Mouse (Mus musculus) hindbrain, postnatal 0 days (tissue): ENCODE data around the gene Olfr154. TPM values are rescaled to one million over a fixed set of nuclear protein-coding genes. Genes with fewer than 3 reads are reported as not detected.
"Not testable (repeated sequence)": the region's sequence is repeated elsewhere in the genome, so short reads cannot be mapped to it uniquely, and the experiment has no call there.

Experiments
- ATAC-seq: fragments of 200-750 bp; cut with Nextera tagmentation; 2 replicates; pipeline ENCODE4 v1.8.0; 2017; ENCODE audit warnings: mild to moderate bottlenecking, moderate TSS enrichment, moderate library complexity
- DNase-seq: peaks from one replicate; pipeline ENCODE4 v3.0.0-alpha.2; 2015; ENCODE audit warnings: low spot score
- H3K27ac ChIP-seq: fragments of 300-500 bp; sonication (generic); 2 replicates; pipeline ENCODE4 v1.5.1; 2014; ENCODE audit warnings: mild to moderate bottlenecking
- H3K27me3 ChIP-seq: fragments of 300-500 bp; sonication (generic); 2 replicates; pipeline ENCODE4 v1.6.1; 2014; ENCODE audit warnings: low read length, mixed read lengths; ENCODE audit not compliant: insufficient read depth
- H3K36me3 ChIP-seq: fragments of 300-500 bp; sonication (generic); 2 replicates; pipeline ENCODE4 v1.6.1; 2014; ENCODE audit warnings: low read length, mixed read lengths; ENCODE audit not compliant: insufficient read depth
- H3K4me1 ChIP-seq: fragments of 300-500 bp; sonication (generic); 2 replicates; pipeline ENCODE4 v1.6.1; 2014; ENCODE audit warnings: antibody characterized with exemption, low read length, mixed read lengths; ENCODE audit not compliant: insufficient read depth
- H3K4me2 ChIP-seq: fragments of 300-500 bp; sonication (generic); 2 replicates; pipeline ENCODE4 v1.6.1; 2014; ENCODE audit warnings: low read depth, mild to moderate bottlenecking, low read length, moderate library complexity, mixed read lengths
- H3K4me3 ChIP-seq: fragments of 300-500 bp; sonication (generic); 2 replicates; pipeline ENCODE4 v1.5.1; 2014; ENCODE audit warnings: low read length
- H3K9ac ChIP-seq: fragments of 300-500 bp; sonication (generic); replicated peaks from 2 replicates; pipeline ENCODE4 v1.6.1; 2014; ENCODE audit warnings: mild to moderate bottlenecking, low read length, moderate library complexity, mixed read lengths
- H3K9me3 ChIP-seq: fragments of 300-500 bp; sonication (generic); 2 replicates; pipeline ENCODE4 v1.6.1; 2016; ENCODE audit warnings: low read length, mixed read lengths
- CTCF ChIP-seq: IDR thresholded peaks from 2 replicates; pipeline ENCODE4 v1.5.1; 2016; ENCODE audit warnings: antibody characterized with exemption, control low read depth, low read depth
- WGBS: fragments of 180-500 bp; shearing (Covaris S2); extraction: QIAGEN DNeasy Blood & Tissue Kit; methylation state at CpG from one replicate; pipeline ENCODE4 v1.1.7; 2014; 5-methylcytosine and 5-hydroxymethylcytosine counted together
- polyA plus RNA-seq: library from polyadenylated mRNA; unstranded; fragments of >200 nt; fragmentation: Nextera tagmentation; extraction: Ambion mirVana; gene quantifications from 2 replicates; pipeline ENCODE4 v1.2.1, GENCODE M21; 2015
- total RNA-seq: library from RNA; depleted of rRNA; stranded (reverse); fragments of >200 nt; gene quantifications from 2 replicates; pipeline ENCODE4 v1.2.3, GENCODE M21; 2014; rRNA removed

Gene Olfr154
- total RNA-seq (not detected in 2 replicates), polyA plus RNA-seq (not detected in 2 replicates)

DNA sequence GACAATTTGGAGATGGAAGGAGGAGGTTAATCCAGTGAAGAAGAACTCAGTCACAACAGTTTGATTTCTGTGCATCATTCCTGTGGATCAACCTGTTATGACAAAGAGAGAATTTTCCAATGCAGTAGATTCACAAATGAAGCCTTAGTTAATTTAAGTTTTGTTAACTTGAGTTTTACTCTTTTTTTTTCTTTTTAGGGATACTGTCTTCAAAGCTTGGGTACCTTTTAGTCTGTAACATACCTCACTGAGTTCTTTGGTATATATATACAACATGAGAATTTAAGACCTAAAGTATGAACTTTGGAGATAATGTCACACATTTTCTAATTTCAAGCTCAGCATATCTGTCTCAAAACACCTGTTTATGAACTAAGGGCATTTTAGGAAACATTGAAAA, at the start of gene Olfr154:
Gene Olfr154, minus strand, starts transcription at position 101 of the 400 bp plus-strand sequence.
- H3K27me3 ChIP-seq, ATAC-seq, DNase-seq, H3K9ac ChIP-seq, H3K9me3 ChIP-seq, H3K36me3 ChIP-seq, H3K4me3 ChIP-seq, H3K27ac ChIP-seq, H3K4me2 ChIP-seq, H3K4me1 ChIP-seq: not testable (repeated sequence)

DNA sequence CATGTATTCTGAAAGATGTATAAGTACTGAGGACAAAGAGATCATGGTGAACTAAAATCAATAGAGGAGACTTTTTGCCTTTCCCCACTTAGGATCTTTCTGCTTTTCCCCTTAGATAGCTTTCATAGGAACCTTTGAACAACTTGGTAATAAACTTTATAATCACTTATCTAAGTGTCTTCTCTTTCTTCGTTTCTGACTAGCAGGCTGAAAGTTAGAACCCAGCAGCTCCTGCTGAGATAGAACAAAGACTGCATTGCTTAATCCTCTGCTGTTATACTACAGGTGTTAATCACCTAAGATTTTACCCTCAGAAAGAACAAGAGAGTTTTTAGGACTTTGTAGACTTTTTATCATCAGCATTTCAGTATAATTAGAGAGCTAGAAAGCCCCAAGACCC, 46.9 kb upstream of the Olfr154 start:
- Histone ChIP-seq H3K36me3 (no peaks in the 10 kb centered on the region), H3K27ac (no peak overlapping the region), H3K9me3 (no peaks in the 10 kb centered on the region), H3K4me1 (no peaks in the 10 kb centered on the region), H3K9ac (no peak overlapping the region), H3K4me2 (no peak overlapping the region), H3K27me3 (no peaks in the 10 kb centered on the region), H3K4me3 (no peak overlapping the region)
- no peak for ATAC-seq
- no peak for DNase-seq
- no peak for TF ChIP-seq CTCF
- 29% methylated on average over 1 of the region's 1 CpGs for WGBS

GRCm38 (mm10) chr2:85710680-85711079, 46.4 kb upstream of the Olfr154 start:
- not testable (repeated sequence) for H3K9ac ChIP-seq, H3K27ac ChIP-seq, H3K36me3 ChIP-seq, H3K4me3 ChIP-seq, DNase-seq, H3K27me3 ChIP-seq, ATAC-seq, H3K4me2 ChIP-seq, H3K9me3 ChIP-seq, H3K4me1 ChIP-seq
- WGBS = 76% methylated on average over 2 of the region's 2 CpGs

DNA sequence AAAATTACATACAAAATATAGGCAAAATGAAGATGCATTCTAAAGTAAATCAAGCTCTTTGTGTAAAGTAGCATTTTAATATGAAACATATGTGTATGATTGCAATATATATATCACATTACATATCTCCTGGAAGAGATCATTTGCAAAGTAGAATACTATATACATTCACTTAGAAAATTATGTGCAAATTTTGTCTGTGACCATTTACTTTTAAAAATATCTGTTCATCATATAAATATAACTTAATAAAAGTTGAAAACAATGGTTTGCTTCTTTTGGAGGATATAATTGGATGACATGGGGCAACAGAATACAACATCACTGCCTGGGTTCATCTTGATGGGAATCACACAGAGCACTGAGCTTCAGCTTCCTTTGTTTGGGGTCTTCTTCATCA, 24.9 kb upstream of the Olfr154 start, which contains the start of gene Olfr1008:
Gene Olfr1008, plus strand, starts transcription at position 301 of the 400 bp plus-strand sequence.
- no peaks in the 10 kb centered on the region for H3K36me3 ChIP-seq
- H3K27me3 ChIP-seq = no peaks in the 10 kb centered on the region
- H3K4me2 ChIP-seq = no peak within 1 kb of the TSS
- no peak for TF ChIP-seq CTCF
- H3K9ac ChIP-seq = no peak within 1 kb of the TSS
- H3K4me3 ChIP-seq = no peak within 1 kb of the TSS
- ATAC-seq (no peak), DNase-seq (no peak)
- no peak within 1 kb of the TSS for H3K27ac ChIP-seq
- H3K4me1 ChIP-seq = no peaks in the 10 kb centered on the region
- H3K9me3 ChIP-seq = no peaks in the 10 kb centered on the region

GRCm38 (mm10) chr2:85678667-85679066, 14.4 kb upstream of the Olfr154 start, which contains the start of gene Olfr1006:
Olfr1006 (minus strand) TSS chr2:85678767.
- ATAC-seq (no peak), DNase-seq (no peak)
- Histone ChIP-seq H3K4me2 (no peak within 1 kb of the TSS), H3K36me3 (no peaks in the 10 kb centered on the region), H3K27me3 (no peaks in the 10 kb centered on the region), H3K4me1 (no peaks in the 10 kb centered on the region), H3K9ac (no peak within 1 kb of the TSS), H3K27ac (no peak within 1 kb of the TSS), H3K4me3 (no peak within 1 kb of the TSS), H3K9me3 (no peaks in the 10 kb centered on the region)
- no peak for TF ChIP-seq CTCF

- no peak for TF ChIP-seq CTCF
- H3K9ac ChIP-seq = no peak within 1 kb of the TSS
- H3K9me3 ChIP-seq = no peaks in the 10 kb centered on the region
- no peak for DNase-seq
- H3K27ac ChIP-seq = no peak within 1 kb of the TSS
- ATAC-seq = no peak
- no peaks in the 10 kb centered on the region for H3K36me3 ChIP-seq
- H3K4me3 ChIP-seq = no peak within 1 kb of the TSS
- 98% methylated on average over 1 of the region's 1 CpGs for WGBS
- H3K4me2 ChIP-seq = no peak within 1 kb of the TSS
- H3K4me1 ChIP-seq = no peaks in the 10 kb centered on the region
- no peaks in the 10 kb centered on the region for H3K27me3 ChIP-seq
Observed at GRCm38 (mm10) chr2:85650604-85651003, 13.7 kb downstream of the Olfr154 start, which contains the start of gene Olfr1002. Olfr1002 (minus strand) TSS chr2:85650704.

Other genes starting within 250 kb of the Olfr154 start
- gene Olfr993, start 249.6 kb downstream of the Olfr154 start, total RNA-seq = not detected in 2 replicates
- not detected in 2 replicates for gene Olfr993, start 249.6 kb downstream of the Olfr154 start, polyA plus RNA-seq
- gene Olfr994, start 228.0 kb downstream of the Olfr154 start, total RNA-seq = not detected in 2 replicates
- gene Olfr994, start 228.0 kb downstream of the Olfr154 start, polyA plus RNA-seq = not detected in 2 replicates
- gene Olfr995, start 220.8 kb downstream of the Olfr154 start, total RNA-seq = not detected in 2 replicates
- gene Olfr995, start 220.8 kb downstream of the Olfr154 start, polyA plus RNA-seq = not detected in 2 replicates
- gene 4833423E24Rik, start 145.4 kb downstream of the Olfr154 start, total RNA-seq = 0.29 TPM in 1 of 2 replicates, not detected in the other
- 0.23 and 0.79 TPM in 2 replicates for gene 4833423E24Rik, start 145.4 kb downstream of the Olfr154 start, polyA plus RNA-seq
- not detected in 2 replicates for gene Olfr996, start 85.2 kb downstream of the Olfr154 start, total RNA-seq
- not detected in 2 replicates for gene Olfr996, start 85.2 kb downstream of the Olfr154 start, polyA plus RNA-seq
- gene Olfr998, start 75.5 kb downstream of the Olfr154 start, total RNA-seq = not detected in 2 replicates
- not detected in 2 replicates for gene Olfr998, start 75.5 kb downstream of the Olfr154 start, polyA plus RNA-seq
- not detected in 2 replicates for gene Olfr1000, start 52.6 kb downstream of the Olfr154 start, total RNA-seq
- not detected in 2 replicates for gene Olfr1000, start 52.6 kb downstream of the Olfr154 start, polyA plus RNA-seq
- gene Olfr1002, start 13.8 kb downstream of the Olfr154 start, total RNA-seq = not detected in 2 replicates
- gene Olfr1002, start 13.8 kb downstream of the Olfr154 start, polyA plus RNA-seq = not detected in 2 replicates
- gene Olfr1006, start 14.3 kb upstream of the Olfr154 start, total RNA-seq = not detected in 2 replicates
- gene Olfr1006, start 14.3 kb upstream of the Olfr154 start, polyA plus RNA-seq = not detected in 2 replicates
- gene Olfr1008, start 25.0 kb upstream of the Olfr154 start, total RNA-seq = not detected in 2 replicates
- gene Olfr1008, start 25.0 kb upstream of the Olfr154 start, polyA plus RNA-seq = not detected in 2 replicates
- gene Olfr1009, start 51.0 kb upstream of the Olfr154 start, total RNA-seq = not detected in 2 replicates
- gene Olfr1009, start 51.0 kb upstream of the Olfr154 start, polyA plus RNA-seq = not detected in 2 replicates
- gene Olfr1012, start 98.3 kb upstream of the Olfr154 start, total RNA-seq = not detected in 2 replicates
- gene Olfr1012, start 98.3 kb upstream of the Olfr154 start, polyA plus RNA-seq = not detected in 2 replicates
- not detected in 2 replicates for gene Olfr1013, start 102.6 kb upstream of the Olfr154 start, total RNA-seq
- not detected in 2 replicates for gene Olfr1013, start 102.6 kb upstream of the Olfr154 start, polyA plus RNA-seq
- not detected in 2 replicates for gene Olfr1014, start 108.3 kb upstream of the Olfr154 start, total RNA-seq
- gene Olfr1014, start 108.3 kb upstream of the Olfr154 start, polyA plus RNA-seq = not detected in 2 replicates
- gene Olfr1015, start 117.6 kb upstream of the Olfr154 start, total RNA-seq = not detected in 2 replicates
- gene Olfr1015, start 117.6 kb upstream of the Olfr154 start, polyA plus RNA-seq = not detected in 2 replicates
- gene Olfr1016, start 138.1 kb upstream of the Olfr154 start, total RNA-seq = not detected in 2 replicates
- gene Olfr1016, start 138.1 kb upstream of the Olfr154 start, polyA plus RNA-seq = not detected in 2 replicates
- not detected in 2 replicates for gene Olfr1018, start 154.0 kb upstream of the Olfr154 start, total RNA-seq
- gene Olfr1018, start 154.0 kb upstream of the Olfr154 start, polyA plus RNA-seq = not detected in 2 replicates
- not detected in 2 replicates for gene Olfr1019, start 181.0 kb upstream of the Olfr154 start, total RNA-seq
- not detected in 2 replicates for gene Olfr1019, start 181.0 kb upstream of the Olfr154 start, polyA plus RNA-seq
- gene Olfr1020, start 182.6 kb upstream of the Olfr154 start, total RNA-seq = not detected in 2 replicates
- gene Olfr1020, start 182.6 kb upstream of the Olfr154 start, polyA plus RNA-seq = not detected in 2 replicates
- not detected in 2 replicates for gene Olfr1022, start 204.1 kb upstream of the Olfr154 start, total RNA-seq
- gene Olfr1022, start 204.1 kb upstream of the Olfr154 start, polyA plus RNA-seq = not detected in 2 replicates
- not detected in 2 replicates for gene Olfr1023, start 221.2 kb upstream of the Olfr154 start, total RNA-seq
- gene Olfr1023, start 221.2 kb upstream of the Olfr154 start, polyA plus RNA-seq = not detected in 2 replicates
- gene Olfr1024, start 240.6 kb upstream of the Olfr154 start, total RNA-seq = not detected in 2 replicates
- not detected in 2 replicates for gene Olfr1024, start 240.6 kb upstream of the Olfr154 start, polyA plus RNA-seq